Mouse (Mus musculus): ENCODE data around the gene Sar1a. TPM values are rescaled to one million over a fixed set of nuclear protein-coding genes. Genes with fewer than 3 reads are reported as not detected.

Gene Sar1a
- total RNA-seq, 4 experiments from 2014 or later: 159 to 182 (median 170) TPM

- no peak for DNase-seq (ENCODE audit: low spot score)
Observed at GRCm38 (mm10) chr10:61729181-61729580, 49.1 kb downstream of the Sar1a start.

GRCm38 (mm10) chr10:61730171-61730570 lies 50.1 kb downstream of the Sar1a start:
- DNase-seq (ENCODE audit: low spot score): no peak

- DNase-seq (ENCODE audit: low spot score): no peak
Observed at GRCm38 (mm10) chr10:61734377-61734776, 54.3 kb downstream of the Sar1a start.

DNA sequence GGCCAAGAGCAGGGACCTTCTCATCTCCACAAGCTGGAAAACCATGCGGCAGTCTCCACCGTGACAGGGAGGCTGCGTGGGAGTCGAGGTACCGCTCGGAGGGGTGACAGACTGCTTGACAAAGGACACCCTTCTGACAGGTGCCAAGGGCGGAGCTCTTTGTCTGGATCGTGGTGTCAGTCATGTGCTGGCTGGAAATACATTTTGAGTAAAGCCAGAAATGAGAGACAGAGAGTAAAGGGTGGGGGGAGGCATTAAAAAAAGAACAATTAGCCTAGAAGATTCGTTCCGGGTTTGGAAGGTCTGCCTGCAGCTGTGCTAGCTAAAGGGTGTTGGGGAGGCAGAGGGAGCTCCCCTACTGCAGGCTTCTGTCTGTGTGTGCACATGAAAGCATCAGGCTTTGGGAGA lies 56.6 kb downstream of the Sar1a start:
- DNase-seq (ENCODE audit: low spot score): no peak

DNA sequence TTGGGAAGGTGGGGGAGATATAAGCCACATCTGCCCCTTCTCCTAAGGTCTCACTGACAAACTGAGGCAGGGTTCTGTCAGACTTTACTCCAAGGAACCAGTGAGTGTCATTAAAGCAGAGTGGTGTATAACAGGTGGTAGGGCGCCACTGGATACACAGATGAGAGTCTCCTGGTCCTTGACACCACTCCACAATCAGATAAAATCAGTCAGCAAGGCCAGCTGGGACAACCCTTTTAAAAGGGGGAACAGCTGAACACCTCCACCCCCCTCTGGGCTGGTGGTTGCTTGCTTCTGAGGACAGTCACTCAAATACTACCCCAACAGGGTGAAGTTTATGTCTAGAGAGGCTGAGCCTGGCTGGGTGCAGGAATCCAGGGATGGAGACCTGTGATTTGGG lies 57.4 kb downstream of the Sar1a start:
- no peak for DNase-seq (ENCODE audit: low spot score)

GRCm38 (mm10) chr10:61738126-61738525 lies 58.0 kb downstream of the Sar1a start:
- no peak for DNase-seq (ENCODE audit: low spot score)

- DNase-seq (ENCODE audit: low spot score): no peak
Observed at GRCm38 (mm10) chr10:61741306-61741705, 61.2 kb downstream of the Sar1a start.

GRCm38 (mm10) chr10:61741873-61742272 lies 61.8 kb downstream of the Sar1a start:
- DNase-seq (ENCODE audit: low spot score): no peak

GRCm38 (mm10) chr10:61742336-61742735 lies 62.2 kb downstream of the Sar1a start:
- DNase-seq (ENCODE audit: low spot score): no peak

Other genes with a start within 250 kb of the Sar1a start
- gene Eif4ebp2, start 227.6 kb upstream of the Sar1a start, total RNA-seq (2022): 10 to 100 TPM; 59.5 to 77.7 (median 70.8) TPM
- 10 to 100 TPM; 32.7 to 43.3 (median 40.3) TPM for gene Lrrc20, start 204.5 kb upstream of the Sar1a start, total RNA-seq (2022)
- under 1 TPM in 2 of 4 experiments, not detected in 2; 0.08 to 0.13 TPM for gene Npffr1, start 84.8 kb upstream of the Sar1a start, total RNA-seq (2022)
- gene Ppa1, start 31.7 kb upstream of the Sar1a start, total RNA-seq (2022): 10 to 100 TPM; 71.2 to 81.2 (median 74.4) TPM
- gene Tysnd1, start 15.2 kb downstream of the Sar1a start, total RNA-seq (2022): 10 to 100 TPM; 21.8 to 24.1 (median 23.6) TPM
- 10 to 100 TPM; 21.1 to 29.9 (median 25.6) TPM for gene Aifm2, start 35.0 kb downstream of the Sar1a start, total RNA-seq (2022)
- gene H2afy2, start 103.8 kb downstream of the Sar1a start, total RNA-seq (2022): 1 to 10 TPM; 3.7 to 5.2 (median 4.6) TPM

All from heart, adult 8-10 months (tissue).